Comparison of ENCODE assay signal across 9 mouse cellular contexts in the genomic region with DNA sequence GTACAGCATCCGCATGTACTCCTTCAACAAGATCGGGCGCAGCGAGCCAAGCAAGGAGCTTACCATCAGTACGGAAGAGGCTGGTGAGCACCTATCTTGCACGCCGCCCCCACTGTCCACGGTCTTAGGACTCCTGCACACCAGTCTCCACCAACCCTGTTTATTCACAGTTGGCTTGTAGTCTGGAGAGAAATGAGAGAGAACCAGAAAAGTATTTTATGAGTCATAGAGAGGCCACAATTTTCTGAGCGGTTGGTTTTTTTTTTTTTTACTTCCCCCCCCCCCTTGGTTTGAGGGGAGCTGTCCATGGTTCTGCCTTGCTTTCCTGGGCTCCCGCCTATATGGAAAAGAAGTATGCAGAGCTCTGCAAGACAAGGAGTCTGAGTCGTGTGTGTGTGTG.
DNase-seq lines count a peak whose midpoint lies in the region; ATAC-seq lines count a peak whose summit lies in the region.
"Had no signal": no experiment of that assay in that cellular context is flagged by ENCODE, and none has a peak within 500 bp of the region (broad histone marks: within the 10 kb centered on the region; RNA-seq: fewer than 3 reads in every experiment).

No protein-coding gene starts in this region.

- DNase-seq in frontal cortex, postnatal 14 days (ENCODE audit: low spot score in 2 of 2): no peak
- DNase-seq in lung, postnatal 10 days: peak; percentile 13
- no peak for DNase-seq in lung, postnatal 36 days
- DNase-seq in adipocyte (ENCODE audit: low spot score): peak; percentile 37
- DNase-seq in mesoderm, embryonic 11.5 days (ENCODE audit: low read depth, low spot score): peak; percentile 48
- no peak for DNase-seq in ovary, postnatal 10 days (ENCODE audit: low spot score)
- DNase-seq: gastrocnemius, postnatal 36 days had no signal

- peak; percentile 74; the same call in 1 of the 2 replicates for ATAC-seq in frontal cortex, adult (ENCODE audit: low TSS enrichment)
- ATAC-seq in monocyte, adult 5-6 weeks (replicated peaks; ENCODE audit: insufficient number of reproducible peaks, low FRiP score, low TSS enrichment, poor library complexity, severe bottlenecking): no peak

Comparison
In these comparisons a context has a peak if more than half of its experiments do, and no peak if none do; other contexts are left out.
1. DNase-seq: peak in lung, postnatal 10 days (single experiment), adipocyte (single experiment) and mesoderm, embryonic 11.5 days (single experiment); none in frontal cortex, postnatal 14 days (0 of 2), lung, postnatal 36 days (single experiment) and ovary, postnatal 10 days (single experiment).